Mouse (Mus musculus) cerebral cortex, adult 2 months (tissue): Measurements from ENCODE around the gene Rfx1.

Experiments used
- WGBS: fragments of 180-500 bp; shearing (Covaris S2); methylation state at CpG from one replicate; pipeline ENCODE4 v1.1.7; 2018; 5-methylcytosine and 5-hydroxymethylcytosine counted together

Gene Rfx1

GRCm38 (mm10) chr8:84066291-84066930 is at the start of gene Rfx1:
Rfx1 (plus strand) TSS chr8:84066834.
- WGBS: under 1% methylated on average over 51 of the region's 51 CpGs

DNA sequence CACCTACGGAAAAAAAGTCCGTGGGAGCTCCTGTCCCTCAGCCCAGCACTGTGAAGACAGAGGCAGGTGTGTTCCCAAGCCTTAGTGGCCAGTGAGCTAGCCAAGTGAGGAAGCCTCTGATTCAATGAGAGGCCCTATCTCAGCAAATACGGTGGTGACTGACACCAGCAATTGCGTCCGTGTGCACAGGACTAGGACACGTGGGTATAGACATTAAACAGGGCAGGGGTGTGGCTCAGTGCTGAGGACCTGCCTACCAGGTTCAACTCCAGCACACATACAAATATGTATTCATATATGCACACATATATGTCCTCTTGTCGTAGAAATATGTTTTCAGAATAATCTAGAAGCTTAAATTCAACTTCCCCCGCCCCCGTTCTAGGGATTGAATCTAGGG is 46.9 kb upstream of the Rfx1 start:
- WGBS: 83% methylated on average over 9 of the region's 9 CpGs

GRCm38 (mm10) chr8:84021096-84021495 is 45.5 kb upstream of the Rfx1 start, which contains the start of gene Palm3:
Palm3 (plus strand) TSS chr8:84021471.
- 36% methylated on average over 18 of the region's 18 CpGs for WGBS

- 58% methylated on average over 12 of the region's 12 CpGs for WGBS
Observed at GRCm38 (mm10) chr8:84021569-84021968, 45.1 kb upstream of the Rfx1 start.

DNA sequence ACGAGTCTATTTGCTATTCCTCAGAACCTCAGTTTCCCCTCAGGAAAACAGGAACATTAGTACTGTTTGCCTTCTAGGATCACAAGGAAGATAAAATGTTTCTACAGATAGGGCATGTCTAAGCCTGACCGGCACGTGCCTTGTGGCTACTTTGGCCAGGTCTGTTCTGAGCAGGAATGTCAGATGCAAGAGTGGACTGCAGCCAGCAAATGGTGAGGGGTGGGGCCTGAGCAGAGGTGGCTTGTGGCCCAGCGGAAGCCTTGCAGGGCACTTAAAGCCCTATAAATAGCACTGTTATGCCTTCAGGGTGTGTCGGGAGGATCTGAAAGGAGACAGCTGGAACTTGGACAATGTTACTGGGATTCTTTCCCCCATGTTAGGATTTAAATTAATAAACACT is 43.5 kb upstream of the Rfx1 start:
- 64% methylated on average over 5 of the region's 5 CpGs for WGBS

DNA sequence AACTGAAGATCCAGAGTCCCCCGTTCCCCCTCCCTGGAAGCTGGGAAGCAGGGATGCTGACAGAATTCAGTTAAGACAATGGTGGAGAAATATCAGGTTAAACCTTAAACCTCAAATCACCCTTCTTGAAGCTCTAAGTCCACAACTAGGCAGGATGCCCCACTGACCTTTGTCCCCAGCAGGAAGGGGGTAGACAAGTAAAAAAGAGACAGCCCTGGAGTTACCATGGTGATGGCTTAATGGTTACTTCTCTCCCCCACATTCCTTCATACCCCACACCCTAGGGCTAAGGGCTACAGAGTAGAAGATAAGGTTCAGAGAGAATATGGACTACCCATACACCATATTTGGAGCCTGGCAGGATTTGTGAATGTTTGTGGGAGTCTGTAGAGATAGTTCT is 43.0 kb upstream of the Rfx1 start:
- 83% methylated on average over 1 of the region's 1 CpGs for WGBS

DNA sequence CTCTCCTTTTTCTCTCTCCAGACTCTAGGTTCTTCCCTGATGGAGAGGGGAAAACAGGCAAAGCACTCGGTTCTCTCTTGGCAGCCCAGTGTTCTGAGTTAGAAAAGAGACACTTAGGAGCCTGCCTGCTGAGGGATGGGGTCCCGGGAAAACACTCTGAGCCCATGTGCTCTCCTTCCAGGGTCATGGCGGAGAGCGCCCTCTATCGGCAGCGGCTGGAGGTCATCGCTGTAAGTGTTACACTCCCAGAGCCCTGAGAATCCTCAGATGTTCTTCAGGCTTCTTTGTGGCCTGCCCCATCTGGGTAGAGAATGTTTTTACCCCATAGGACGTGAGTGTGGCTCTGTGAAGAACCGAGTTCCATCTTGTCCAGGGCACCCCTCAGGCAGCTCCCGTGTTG is 42.5 kb upstream of the Rfx1 start:
- WGBS: 30% methylated on average over 10 of the region's 10 CpGs

GRCm38 (mm10) chr8:84025863-84026262 is 40.8 kb upstream of the Rfx1 start:
- under 1% methylated on average over 41 of the region's 41 CpGs for WGBS

DNA sequence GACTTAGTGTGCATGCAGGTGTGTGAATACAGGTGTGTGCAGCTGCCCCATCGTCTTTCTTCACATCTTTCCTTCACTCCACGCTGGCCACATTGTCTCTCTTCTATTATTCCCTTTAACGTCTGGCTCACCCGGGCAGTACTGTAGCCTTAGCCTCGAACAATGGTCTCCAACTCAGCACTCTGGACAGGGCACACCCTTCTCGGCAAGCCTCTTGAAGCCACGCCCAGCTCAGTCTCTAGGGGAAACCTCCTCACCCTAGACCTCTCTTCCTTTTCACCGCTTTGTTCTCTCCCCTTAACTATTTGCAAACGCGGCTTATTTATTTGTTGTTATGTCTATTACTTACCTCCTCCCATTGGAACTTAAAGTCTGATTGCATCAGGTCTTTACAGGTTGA is 39.2 kb upstream of the Rfx1 start:
- WGBS: 37% methylated on average over 10 of the region's 10 CpGs

- WGBS: 85% methylated on average over 5 of the region's 5 CpGs
Observed at GRCm38 (mm10) chr8:84029272-84029671, 37.4 kb upstream of the Rfx1 start.

- 88% methylated on average over 4 of the region's 4 CpGs for WGBS
Observed at GRCm38 (mm10) chr8:84032777-84033176, 33.9 kb upstream of the Rfx1 start.

DNA sequence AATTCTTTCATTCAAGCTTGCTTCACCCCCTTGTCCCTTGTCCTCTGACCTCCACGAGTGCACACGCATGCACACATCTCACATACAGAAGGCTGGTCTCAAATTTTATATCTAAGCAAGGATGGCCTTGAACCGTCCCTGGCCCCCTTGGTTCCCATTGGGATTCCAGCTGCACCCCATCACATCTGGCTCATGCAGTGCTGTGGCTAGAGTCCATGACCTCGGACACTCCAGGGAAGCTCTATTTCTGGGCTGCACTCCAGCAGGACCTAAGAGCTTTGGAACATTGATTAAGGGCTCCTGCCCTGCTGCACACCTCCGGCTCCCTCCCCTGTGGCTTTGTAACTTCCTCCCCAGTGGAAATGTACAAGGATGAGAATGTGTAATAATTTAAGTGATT is 28.6 kb upstream of the Rfx1 start:
- 74% methylated on average over 5 of the region's 5 CpGs for WGBS

DNA sequence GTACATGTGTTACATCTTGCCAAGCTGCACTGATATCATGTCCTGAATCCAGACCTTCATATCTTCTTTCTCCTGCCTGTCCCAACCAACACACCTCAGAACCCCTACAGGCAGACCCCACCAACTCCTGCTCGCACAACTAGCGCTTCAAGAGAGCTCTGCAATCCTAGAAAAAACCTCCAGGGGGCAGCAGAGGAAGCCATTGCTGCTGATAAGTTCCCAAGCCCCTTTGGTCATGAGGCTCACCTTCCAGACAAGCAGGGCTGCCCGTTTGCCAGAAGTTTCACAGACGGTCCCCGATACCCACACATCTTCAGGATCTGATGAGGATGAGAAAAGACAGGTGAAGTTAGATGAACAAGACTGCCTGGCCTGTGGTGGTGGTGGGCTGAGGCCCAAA is 27.6 kb upstream of the Rfx1 start:
- WGBS: 4% methylated on average over 5 of the region's 5 CpGs

DNA sequence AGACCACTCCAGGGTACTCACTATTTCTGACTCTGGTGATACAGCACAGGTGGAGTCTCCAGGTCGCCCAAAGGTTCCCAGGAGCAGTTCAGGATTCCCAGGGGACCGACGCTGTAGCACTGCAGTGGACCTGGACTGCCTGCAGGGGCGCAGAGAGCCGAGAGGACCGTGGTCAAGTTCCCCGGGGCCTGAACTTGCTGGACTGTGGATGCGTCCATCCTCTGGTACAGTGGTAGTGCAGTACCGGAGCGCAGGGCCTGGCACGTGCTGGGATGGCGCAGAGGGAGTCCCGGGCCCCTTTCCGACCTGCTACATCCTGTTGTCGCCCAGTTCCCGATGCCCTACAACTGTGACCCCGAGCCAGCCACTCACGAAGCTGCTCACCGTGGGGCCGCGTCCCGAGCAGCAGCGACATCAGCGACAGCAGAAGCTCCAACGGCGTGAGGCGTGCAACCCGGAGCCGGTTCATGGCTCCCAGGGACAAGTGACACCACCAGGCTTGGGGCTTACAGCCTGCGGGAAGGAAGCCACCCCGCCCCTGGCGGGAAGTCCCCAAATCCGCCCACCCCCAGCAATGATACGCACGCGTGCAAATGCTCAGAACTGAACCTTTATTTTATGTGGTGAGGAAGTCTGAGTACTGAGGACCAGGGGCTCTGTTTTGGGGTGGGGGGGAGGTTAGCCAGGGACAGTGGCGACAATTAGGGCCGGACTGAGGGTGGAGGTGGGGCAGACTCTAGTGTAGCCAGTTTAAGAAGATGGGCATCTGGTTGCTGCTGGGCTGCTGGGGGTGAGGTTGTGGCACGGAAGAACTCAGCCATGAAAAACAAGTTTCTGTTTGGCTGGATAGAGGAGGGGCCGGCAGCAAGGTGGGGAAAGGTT is 24.3 kb upstream of the Rfx1 start, which contains the start of gene Il27ra:
Gene Il27ra, minus strand, starts transcription at position 524 of the 882 bp plus-strand sequence.
- 5% methylated on average over 40 of the region's 40 CpGs for WGBS

DNA sequence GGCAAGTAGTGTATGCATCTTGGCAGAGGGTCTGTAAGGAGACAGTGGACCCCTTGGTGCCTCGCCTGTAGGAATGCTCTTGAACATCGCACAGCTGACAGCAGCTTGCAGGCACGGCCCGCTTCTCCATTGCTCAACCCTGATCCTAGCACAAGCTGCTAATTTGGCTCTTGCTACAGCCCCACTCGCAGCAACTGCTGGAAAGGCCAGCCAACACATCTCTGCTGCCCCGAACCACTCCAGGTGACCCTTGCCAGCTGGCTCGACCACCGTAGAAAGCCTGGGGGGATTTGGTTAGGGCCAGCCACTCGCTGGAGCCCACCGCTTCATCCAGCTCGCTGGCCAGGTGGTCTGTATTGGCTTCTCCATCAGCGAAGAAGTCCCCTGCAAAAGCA is 23.7 kb upstream of the Rfx1 start:
- 52% methylated on average over 12 of the region's 12 CpGs for WGBS

- 38% methylated on average over 7 of the region's 7 CpGs for WGBS
Observed at GRCm38 (mm10) chr8:84044103-84044502, 22.5 kb upstream of the Rfx1 start.

DNA sequence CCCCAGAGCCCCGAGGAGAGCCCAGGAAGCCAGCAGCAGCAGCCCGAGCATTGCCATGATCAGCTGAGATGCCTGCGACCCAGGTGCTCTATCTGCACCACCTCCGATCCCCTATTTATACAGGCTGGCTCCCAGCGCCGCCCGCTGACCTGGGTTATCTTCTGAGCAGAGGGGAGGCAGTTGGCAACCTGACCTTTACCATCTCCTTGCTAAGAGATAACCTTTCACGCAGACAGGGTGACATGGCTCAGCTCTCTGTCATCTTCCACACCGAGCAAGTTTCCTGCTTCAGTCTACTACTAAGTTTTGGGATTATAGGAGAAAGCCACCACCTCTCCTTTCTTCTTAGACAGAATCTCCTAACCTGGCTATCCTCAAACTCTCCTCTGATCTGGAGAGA is 21.7 kb upstream of the Rfx1 start, which contains the start of gene Rln3:
Gene Rln3, minus strand, starts transcription at position 101 of the 400 bp plus-strand sequence.
- 43% methylated on average over 9 of the region's 9 CpGs for WGBS

DNA sequence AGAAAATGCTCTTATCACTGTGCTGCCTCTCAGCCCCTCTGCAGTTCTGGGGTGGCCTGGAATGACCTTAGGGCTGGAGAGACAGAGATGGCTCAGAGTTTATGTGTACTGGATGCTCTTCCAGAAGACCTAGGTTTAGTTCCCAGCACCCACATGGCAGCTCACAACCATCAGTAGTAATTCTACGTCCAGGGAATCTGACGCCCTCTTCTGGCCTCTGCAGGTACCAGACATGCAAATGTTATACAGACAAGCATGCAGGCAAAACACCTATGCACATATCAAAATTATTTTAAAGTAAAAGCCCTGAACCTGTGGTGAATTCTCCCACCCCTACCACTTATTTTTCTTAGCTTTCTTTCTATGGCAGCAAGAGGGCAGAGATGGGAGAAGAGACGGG is 20.1 kb upstream of the Rfx1 start:
- WGBS: 87% methylated on average over 3 of the region's 3 CpGs

GRCm38 (mm10) chr8:84048171-84048570 is 18.5 kb upstream of the Rfx1 start:
- WGBS: 91% methylated on average over 5 of the region's 5 CpGs

GRCm38 (mm10) chr8:84052746-84053145 is 13.9 kb upstream of the Rfx1 start:
- 84% methylated on average over 3 of the region's 3 CpGs for WGBS

- 97% methylated on average over 5 of the region's 5 CpGs for WGBS
Observed at GRCm38 (mm10) chr8:84053229-84053628, 13.4 kb upstream of the Rfx1 start.

GRCm38 (mm10) chr8:84057827-84058226 is 8.8 kb upstream of the Rfx1 start:
- 97% methylated on average over 1 of the region's 1 CpGs for WGBS

GRCm38 (mm10) chr8:84059226-84059625 is 7.4 kb upstream of the Rfx1 start:
- 96% methylated on average over 2 of the region's 2 CpGs for WGBS
